Mouse (Mus musculus) limb, embryonic 12.5 days (tissue): ENCODE measurements at regions not wholly inside any gene's neighbourhood (a gene's known extent, or its start where the extent isn't known, plus 50 kb on each side); places are given as distances from the start of the nearest gene placed in this dataset.

Experiments used
- ATAC-seq: fragments of 200-750 bp; cut with Nextera tagmentation; 2 replicates; pipeline ENCODE4 v1.8.0; 2017; ENCODE audit warnings: low read depth, moderate TSS enrichment; ENCODE audit not compliant: insufficient number of reproducible peaks, insufficient read depth, low FRiP score, low TSS enrichment
- H3K27ac ChIP-seq: fragments of 300-500 bp; sonication (generic); 2 replicates; pipeline ENCODE4 v1.5.1; 2016; ENCODE audit warnings: mild to moderate bottlenecking, moderate library complexity
- H3K27me3 ChIP-seq: fragments of 300-500 bp; sonication (generic); 2 replicates; pipeline ENCODE4 v1.6.1; 2016; ENCODE audit warnings: mild to moderate bottlenecking, moderate library complexity
- H3K36me3 ChIP-seq: fragments of 300-500 bp; sonication (generic); 2 replicates; pipeline ENCODE4 v1.6.1; 2016; ENCODE audit warnings: mild to moderate bottlenecking, moderate library complexity
- H3K4me1 ChIP-seq: fragments of 300-500 bp; sonication (generic); replicated peaks from 2 replicates; pipeline ENCODE4 v1.6.1; 2016
- H3K4me2 ChIP-seq: fragments of 300-500 bp; sonication (generic); 2 replicates; pipeline ENCODE4 v1.6.1; 2016; ENCODE audit warnings: mild to moderate bottlenecking, moderate library complexity
- H3K4me3 ChIP-seq: fragments of 300-500 bp; sonication (generic); replicated peaks from 2 replicates; pipeline ENCODE4 v1.5.1; 2016; ENCODE audit warnings: mild to moderate bottlenecking
- H3K9ac ChIP-seq: fragments of 300-500 bp; sonication (generic); replicated peaks from 2 replicates; pipeline ENCODE4 v1.6.1; 2016; ENCODE audit warnings: mild to moderate bottlenecking, moderate library complexity
- H3K9me3 ChIP-seq: fragments of 300-500 bp; sonication (generic); 2 replicates; pipeline ENCODE4 v1.6.1; 2016; ENCODE audit warnings: mild to moderate bottlenecking, moderate library complexity
- WGBS: fragments of 180-500 bp; shearing (Covaris S2); methylation state at CpG from one replicate; pipeline ENCODE4 v1.1.7; 2016; 5-methylcytosine and 5-hydroxymethylcytosine counted together

DNA sequence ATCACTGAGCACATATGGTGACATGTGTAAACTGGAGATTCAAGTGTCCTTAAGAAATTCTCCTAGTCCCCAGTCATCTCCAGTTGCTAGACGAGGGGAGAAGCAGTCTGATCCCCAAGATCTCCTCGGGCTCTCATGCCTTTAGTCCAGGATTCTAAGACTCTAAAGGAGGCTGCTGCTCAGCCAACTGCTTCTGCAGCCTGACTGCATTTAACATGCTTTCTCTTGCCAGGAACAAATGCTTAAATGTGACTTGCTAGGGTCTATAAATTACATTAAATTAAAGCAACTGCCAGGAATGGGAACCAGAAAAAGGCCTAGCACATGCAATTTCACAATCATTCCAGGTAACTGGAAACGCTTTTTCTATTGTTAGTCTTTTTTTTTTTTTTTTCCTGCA lies 599.8 kb upstream of the Gcfc2 start:
- H3K9ac ChIP-seq: no peak overlapping the region
- no peaks in the 10 kb centered on the region for H3K9me3 ChIP-seq
- WGBS: 74% methylated on average over 3 of the region's 3 CpGs
- H3K27ac ChIP-seq: no peak overlapping the region
- no peak overlapping the region for H3K4me3 ChIP-seq
- H3K4me2 ChIP-seq: no peak overlapping the region
- H3K4me1 ChIP-seq: no peaks in the 10 kb centered on the region
- no peaks in the 10 kb centered on the region for H3K27me3 ChIP-seq
- no peaks in the 10 kb centered on the region for H3K36me3 ChIP-seq
- ATAC-seq: no peak

DNA sequence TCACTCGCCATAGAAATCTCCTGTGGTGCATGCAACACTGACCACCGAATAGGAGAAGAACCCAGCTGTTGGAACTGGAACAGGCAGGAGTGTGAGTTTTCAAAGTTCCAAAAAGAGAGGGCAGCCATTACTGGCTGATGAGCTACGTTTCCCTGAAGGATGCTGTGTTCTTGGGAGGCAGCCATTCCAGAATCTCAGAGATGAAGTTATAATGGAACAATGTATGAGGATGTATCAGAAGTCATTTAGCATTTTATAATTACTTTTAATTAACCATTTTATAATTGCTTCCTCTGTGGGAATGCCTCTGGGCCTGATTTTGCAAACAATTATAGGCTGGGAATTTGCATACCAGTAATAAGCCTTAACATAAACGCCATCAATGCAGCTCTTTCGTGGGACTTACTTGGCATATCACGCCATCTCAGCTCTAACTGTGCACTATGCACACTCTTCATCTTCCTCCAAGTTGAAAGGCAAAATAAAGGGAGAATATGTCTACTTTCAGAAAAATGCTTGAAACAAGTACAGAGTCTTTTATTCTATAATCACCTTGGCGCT lies 559.4 kb upstream of the Gcfc2 start:
- 82% methylated on average over 7 of the region's 7 CpGs for WGBS
- no peaks in the 10 kb centered on the region for H3K27me3 ChIP-seq
- H3K36me3 ChIP-seq: no peaks in the 10 kb centered on the region
- H3K9me3 ChIP-seq: no peaks in the 10 kb centered on the region
- H3K4me1 ChIP-seq: no peaks in the 10 kb centered on the region
- H3K9ac ChIP-seq: no peak overlapping the region
- no peak overlapping the region for H3K27ac ChIP-seq
- H3K4me2 ChIP-seq: no peak overlapping the region
- H3K4me3 ChIP-seq: no peak overlapping the region
- ATAC-seq: no peak

GRCm38 (mm10) chr6:81388484-81388883 lies 535.0 kb upstream of the Gcfc2 start:
- no peaks in the 10 kb centered on the region for H3K27me3 ChIP-seq
- H3K27ac ChIP-seq: no peak overlapping the region
- H3K4me1 ChIP-seq: no peaks in the 10 kb centered on the region
- H3K4me2 ChIP-seq: no peak overlapping the region
- H3K9me3 ChIP-seq: no peaks in the 10 kb centered on the region
- H3K9ac ChIP-seq: no peak overlapping the region
- ATAC-seq: no peak
- no peak overlapping the region for H3K4me3 ChIP-seq
- WGBS: 82% methylated on average over 4 of the region's 4 CpGs
- H3K36me3 ChIP-seq: no peaks in the 10 kb centered on the region

DNA sequence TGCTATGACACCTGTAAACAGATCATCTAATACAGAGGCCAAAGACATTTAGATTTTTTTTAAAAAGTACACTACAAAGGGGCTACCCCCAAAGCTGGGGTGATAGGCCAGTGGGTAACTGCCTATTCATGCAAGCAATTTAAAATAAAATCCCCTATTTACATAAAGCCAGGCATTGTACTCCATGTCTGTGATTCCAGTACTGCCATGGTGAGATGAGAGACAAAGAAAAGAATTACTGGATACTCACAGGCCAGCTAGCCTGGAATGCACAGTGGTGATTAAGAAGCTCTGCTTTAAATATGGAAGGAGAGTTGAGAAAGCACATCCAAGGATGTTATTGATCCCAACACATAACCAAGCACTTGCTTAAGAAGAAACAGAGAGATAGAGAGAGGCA lies 520.3 kb upstream of the Gcfc2 start:
- no peaks in the 10 kb centered on the region for H3K9me3 ChIP-seq
- no peak overlapping the region for H3K9ac ChIP-seq
- H3K4me2 ChIP-seq: no peak overlapping the region
- H3K4me3 ChIP-seq: no peak overlapping the region
- no peaks in the 10 kb centered on the region for H3K27me3 ChIP-seq
- H3K36me3 ChIP-seq: no peaks in the 10 kb centered on the region
- ATAC-seq: no peak
- no peak overlapping the region for H3K27ac ChIP-seq
- H3K4me1 ChIP-seq: no peaks in the 10 kb centered on the region

GRCm38 (mm10) chr6:81413611-81414010 lies 509.9 kb upstream of the Gcfc2 start:
- WGBS: 91% methylated on average over 5 of the region's 5 CpGs
- Histone ChIP-seq H3K4me1 (no peaks in the 10 kb centered on the region), H3K9me3 (no peaks in the 10 kb centered on the region), H3K4me2 (no peak overlapping the region), H3K27me3 (no peaks in the 10 kb centered on the region), H3K9ac (no peak overlapping the region), H3K4me3 (no peak overlapping the region), H3K27ac (no peak overlapping the region), H3K36me3 (no peaks in the 10 kb centered on the region)
- ATAC-seq: no peak

- no peaks in the 10 kb centered on the region for H3K36me3 ChIP-seq
- H3K9me3 ChIP-seq: no peaks in the 10 kb centered on the region
- H3K27ac ChIP-seq: no peak overlapping the region
- H3K4me3 ChIP-seq: no peak overlapping the region
- no peaks in the 10 kb centered on the region for H3K4me1 ChIP-seq
- H3K9ac ChIP-seq: no peak overlapping the region
- WGBS: 84% methylated on average over 6 of the region's 6 CpGs
- ATAC-seq: no peak
- no peak overlapping the region for H3K4me2 ChIP-seq
- no peaks in the 10 kb centered on the region for H3K27me3 ChIP-seq
Observed at GRCm38 (mm10) chr6:81434745-81435144, 488.7 kb upstream of the Gcfc2 start.

- no peaks in the 10 kb centered on the region for H3K9me3 ChIP-seq
- no peak overlapping the region for H3K27ac ChIP-seq
- H3K27me3 ChIP-seq: no peaks in the 10 kb centered on the region
- no peaks in the 10 kb centered on the region for H3K4me1 ChIP-seq
- no peak for ATAC-seq
- no peaks in the 10 kb centered on the region for H3K36me3 ChIP-seq
- no peak overlapping the region for H3K4me3 ChIP-seq
- H3K9ac ChIP-seq: no peak overlapping the region
- no peak overlapping the region for H3K4me2 ChIP-seq
- WGBS: 97% methylated on average over 2 of the region's 2 CpGs
Observed at GRCm38 (mm10) chr6:81438951-81439722, 484.3 kb upstream of the Gcfc2 start.

DNA sequence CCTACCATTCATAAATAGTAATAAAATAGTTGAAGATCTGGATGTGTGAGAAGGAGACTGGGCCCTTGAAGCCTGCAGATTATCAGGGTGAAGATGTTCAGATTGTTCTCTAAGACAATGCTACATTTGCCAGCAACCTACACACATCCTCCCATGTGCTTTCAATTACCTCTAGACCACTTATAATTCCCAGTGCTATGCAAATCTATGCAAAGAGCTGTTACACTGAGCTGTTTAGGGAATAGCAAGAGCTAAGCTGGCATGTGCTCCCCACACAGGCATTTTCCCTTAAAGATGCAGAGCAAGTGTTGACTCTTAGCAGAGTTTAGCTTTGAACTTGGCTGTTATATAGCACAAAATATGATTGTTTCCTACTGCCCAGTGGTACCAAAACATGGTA lies 482.1 kb upstream of the Gcfc2 start:
- no peak overlapping the region for H3K9ac ChIP-seq
- no peak overlapping the region for H3K4me2 ChIP-seq
- no peaks in the 10 kb centered on the region for H3K9me3 ChIP-seq
- no peak for ATAC-seq
- no peaks in the 10 kb centered on the region for H3K27me3 ChIP-seq
- no peaks in the 10 kb centered on the region for H3K4me1 ChIP-seq
- H3K27ac ChIP-seq: no peak overlapping the region
- H3K4me3 ChIP-seq: no peak overlapping the region
- no peaks in the 10 kb centered on the region for H3K36me3 ChIP-seq

GRCm38 (mm10) chr6:81446019-81446800 lies 477.3 kb upstream of the Gcfc2 start:
- Histone ChIP-seq H3K4me3 (no peak overlapping the region), H3K27me3 (no peaks in the 10 kb centered on the region), H3K9me3 (no peaks in the 10 kb centered on the region), H3K9ac (no peak overlapping the region), H3K27ac (no peak overlapping the region), H3K4me1 (no peaks in the 10 kb centered on the region), H3K4me2 (no peak overlapping the region), H3K36me3 (no peaks in the 10 kb centered on the region)
- ATAC-seq: no peak
- WGBS: 81% methylated on average over 1 of the region's 1 CpGs

DNA sequence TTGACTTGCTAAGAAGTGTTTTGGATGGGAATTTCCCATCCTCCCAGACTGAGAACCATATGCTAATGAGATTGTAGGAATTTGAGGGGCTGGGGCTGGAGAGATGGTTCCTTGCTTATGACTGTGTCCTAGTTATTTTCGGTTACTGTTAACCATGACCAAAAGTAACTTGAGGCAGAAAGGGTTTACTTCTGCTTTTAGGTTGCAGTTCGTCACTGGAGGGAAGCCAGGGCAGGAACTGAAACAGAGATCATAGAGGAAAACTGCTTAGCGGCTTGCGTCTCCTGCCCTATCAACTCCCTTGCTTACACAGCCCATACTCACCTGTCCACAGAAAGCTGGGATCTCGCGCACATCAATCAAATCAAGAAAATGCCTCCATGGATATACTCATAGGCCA lies 475.8 kb upstream of the Gcfc2 start:
- Histone ChIP-seq H3K4me1 (no peaks in the 10 kb centered on the region), H3K36me3 (no peaks in the 10 kb centered on the region), H3K4me3 (no peak overlapping the region), H3K27ac (no peak overlapping the region), H3K9me3 (no peaks in the 10 kb centered on the region), H3K4me2 (no peak overlapping the region), H3K27me3 (no peaks in the 10 kb centered on the region), H3K9ac (no peak overlapping the region)
- 92% methylated on average over 6 of the region's 6 CpGs for WGBS
- ATAC-seq: no peak

GRCm38 (mm10) chr6:81448366-81448765 lies 475.1 kb upstream of the Gcfc2 start:
- H3K27ac ChIP-seq: no peak overlapping the region
- no peaks in the 10 kb centered on the region for H3K4me1 ChIP-seq
- WGBS: 58% methylated on average over 3 of the region's 3 CpGs
- H3K36me3 ChIP-seq: no peaks in the 10 kb centered on the region
- H3K9ac ChIP-seq: no peak overlapping the region
- ATAC-seq: no peak
- no peaks in the 10 kb centered on the region for H3K9me3 ChIP-seq
- no peak overlapping the region for H3K4me3 ChIP-seq
- no peak overlapping the region for H3K4me2 ChIP-seq
- H3K27me3 ChIP-seq: no peaks in the 10 kb centered on the region
